Mouse (Mus musculus) cerebellum, adult 2 months (tissue): ENCODE data around the gene Pfkfb2. TPM values are rescaled to one million over a fixed set of nuclear protein-coding genes. Genes with fewer than 3 reads are reported as not detected.

Experiments used
- DNase-seq, 2 experiments: peaks; one replicate each; pipeline ENCODE4 v3.0.0; 2021
- H3K27ac ChIP-seq: fragments of 200-500 bp; 2 replicates; pipeline ENCODE4 v1.5.1; 2012; ENCODE audit warnings: low read length, control low read depth, inconsistent platforms; ENCODE audit not compliant: insufficient read depth
- H3K27me3 ChIP-seq: fragments of 200-500 bp; 2 replicates; pipeline ENCODE4 v1.6.1; 2012; ENCODE audit warnings: inconsistent platforms, mild to moderate bottlenecking, low read length, moderate library complexity; ENCODE audit not compliant: control insufficient read depth, insufficient read depth
- H3K4me1 ChIP-seq: fragments of 200-500 bp; 2 replicates; pipeline ENCODE4 v1.6.1; 2011; ENCODE audit warnings: low read length; ENCODE audit not compliant: control insufficient read depth, insufficient read depth
- H3K4me3 ChIP-seq: fragments of 200-500 bp; replicated peaks from 2 replicates; pipeline ENCODE3; 2011; ENCODE audit warnings: mild to moderate bottlenecking, low read depth, low read length, control low read depth; ENCODE audit not compliant: insufficient read depth
- CTCF ChIP-seq: fragments of 200-500 bp; IDR thresholded peaks from 2 replicates; pipeline ENCODE4 v1.5.1; 2011; ENCODE audit warnings: low read depth, mild to moderate bottlenecking, control low read depth, low read length, moderate library complexity, borderline replicate concordance; ENCODE audit not compliant: insufficient read depth
- POLR2A ChIP-seq: fragments of 200-500 bp; IDR thresholded peaks from 2 replicates; pipeline ENCODE4 v1.6.1; 2011; ENCODE audit warnings: low read length, control low read depth, borderline replicate concordance; ENCODE audit not compliant: insufficient read depth
- WGBS: fragments of 180-500 bp; shearing (Covaris S2); methylation state at CpG from one replicate; pipeline ENCODE4 v1.1.7; 2018; 5-methylcytosine and 5-hydroxymethylcytosine counted together
- polyA plus RNA-seq: library from polyadenylated mRNA; depleted of rRNA; stranded (reverse); fragments of >200 nt; gene quantifications from 2 replicates; pipeline ENCODE4 v1.2.3, GENCODE M21; 2012; rRNA removed

Pfkfb2 gene
- polyA plus RNA-seq, 1 experiment: 42.6 TPM

- WGBS: 52% methylated on average over 4 of the region's 4 CpGs
- DNase-seq: no peak
- H3K4me1 ChIP-seq: no peaks in the 10 kb centered on the region
- no peak for TF ChIP-seq CTCF
- no peak for TF ChIP-seq POLR2A
- no peaks in the 10 kb centered on the region for H3K27me3 ChIP-seq
- H3K4me3 ChIP-seq: no peak overlapping the region
- no peak overlapping the region for H3K27ac ChIP-seq
These were observed 85.0 kb downstream of the Pfkfb2 start for GRCm38 (mm10) chr1:130644103-130644502.

- Histone ChIP-seq H3K27ac (no peak overlapping the region), H3K4me3 (no peak overlapping the region), H3K4me1 (no peaks in the 10 kb centered on the region), H3K27me3 (no peaks in the 10 kb centered on the region)
- DNase-seq: no peak
- no peak for TF ChIP-seq CTCF
- TF ChIP-seq POLR2A: no peak
These were observed 88.1 kb downstream of the Pfkfb2 start for GRCm38 (mm10) chr1:130640967-130641366.

Other genes with a start within 250 kb of the Pfkfb2 start
- not detected in 2 replicates for gene Zp3r, start 99.6 kb downstream of the Pfkfb2 start, polyA plus RNA-seq
- not detected in 2 replicates for gene C4bp, start 67.6 kb downstream of the Pfkfb2 start, polyA plus RNA-seq
- not detected in 2 replicates for gene Gm29427, start 13.5 kb downstream of the Pfkfb2 start, polyA plus RNA-seq
- 7.6 and 7.8 TPM in 2 replicates for gene Yod1, start 11.9 kb downstream of the Pfkfb2 start, polyA plus RNA-seq
- gene AA986860, start 2.7 kb upstream of the Pfkfb2 start, polyA plus RNA-seq: 2.9 TPM in 2 replicates
- 0.07 TPM in 1 of 2 replicates, not detected in the other for gene Fcamr, start 71.6 kb upstream of the Pfkfb2 start, polyA plus RNA-seq
- gene Pigr, start 97.4 kb upstream of the Pfkfb2 start, polyA plus RNA-seq: 0.05 and 0.16 TPM in 2 replicates
- 0.82 and 1.1 TPM in 2 replicates for gene Fcmr, start 136.4 kb upstream of the Pfkfb2 start, polyA plus RNA-seq
- not detected in 2 replicates for gene Il24, start 158.2 kb upstream of the Pfkfb2 start, polyA plus RNA-seq
- not detected in 2 replicates for gene Il20, start 182.2 kb upstream of the Pfkfb2 start, polyA plus RNA-seq
- gene Il19, start 210.9 kb upstream of the Pfkfb2 start, polyA plus RNA-seq: 0.10 TPM in 1 of 2 replicates, not detected in the other